Comparison of ENCODE assay signal across 13 mouse cellular contexts in the genomic region with DNA sequence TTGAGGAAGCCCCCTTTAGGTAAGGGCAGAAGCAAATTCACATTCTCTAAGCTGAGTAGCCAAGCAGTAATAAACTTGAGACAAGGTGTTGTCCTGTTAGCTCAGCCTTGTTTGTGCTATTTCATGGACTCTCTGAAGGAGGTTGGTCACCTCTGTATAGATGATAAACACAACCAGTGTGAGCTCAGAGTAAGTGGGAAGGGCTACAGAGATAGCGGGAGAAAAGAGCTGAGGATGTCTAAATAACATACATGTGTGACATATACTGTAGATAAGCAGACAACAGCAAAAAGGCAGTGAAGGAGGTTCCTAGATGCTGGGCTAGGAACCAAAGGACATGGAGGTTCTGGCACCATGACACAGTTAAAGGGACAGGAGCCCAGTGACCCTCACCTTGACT.
"Had no signal": no experiment of that assay in that cellular context is flagged by ENCODE, and none has a peak within 500 bp of the region (broad histone marks: within the 10 kb centered on the region; RNA-seq: fewer than 3 reads in every experiment).

No protein-coding gene starts in this region.

- H3K27me3 ChIP-seq: limb, embryonic 13.5 days; megakaryocyte, embryonic 14.5 days had no signal

- H3K4me3 ChIP-seq: limb, embryonic 13.5 days; megakaryocyte, embryonic 14.5 days; midbrain, embryonic 12.5 days had no signal

- ATAC-seq: inflammation-experienced regulatory T-cells, adult 6 months; midbrain, embryonic 16.5 days had no signal

- DNase-seq: kidney, adult 11 months; kidney, adult 9 months; kidney, postnatal 36 days; left cerebral cortex, postnatal 4 days; lung, adult 18-20 months; lung, postnatal 36 days had no signal

- H3K9me3 ChIP-seq: limb, embryonic 13.5 days; megakaryocyte, embryonic 14.5 days; midbrain, embryonic 12.5 days had no signal

- H3K36me3 ChIP-seq: limb, embryonic 13.5 days; midbrain, embryonic 12.5 days had no signal

- H3K9ac ChIP-seq: limb, embryonic 13.5 days; midbrain, embryonic 12.5 days had no signal

- H3K4me2 ChIP-seq: limb, embryonic 13.5 days; midbrain, embryonic 12.5 days had no signal

- H3K27ac ChIP-seq: kidney, postnatal 0 days; limb, embryonic 13.5 days; midbrain, embryonic 12.5 days; stomach, postnatal 0 days had no signal
